Mouse (Mus musculus) heart, embryonic 10.5 days (tissue): ENCODE results near the gene Nit1. TPM values are rescaled to one million over a fixed set of nuclear protein-coding genes. Genes with fewer than 3 reads are reported as not detected.
"Not testable (repeated sequence)": the region's sequence is repeated elsewhere in the genome, so short reads cannot be mapped to it uniquely, and the experiment has no call there.

Experiments
- DNase-seq: peaks from one replicate; pipeline ENCODE4 v3.0.0-alpha.2; 2017; ENCODE audit warnings: low spot score
- H3K27ac ChIP-seq: fragments of 300-500 bp; sonication (generic); 2 replicates; pipeline ENCODE4 v1.5.1; 2016; ENCODE audit warnings: mild to moderate bottlenecking
- H3K27me3 ChIP-seq: fragments of 300-500 bp; sonication (generic); 2 replicates; pipeline ENCODE4 v1.6.1; 2016; ENCODE audit warnings: mild to moderate bottlenecking; ENCODE audit not compliant: poor library complexity, insufficient read depth, severe bottlenecking
- H3K36me3 ChIP-seq: fragments of 300-500 bp; sonication (generic); 2 replicates; pipeline ENCODE4 v1.6.1; 2016; ENCODE audit warnings: mild to moderate bottlenecking, moderate library complexity
- H3K4me1 ChIP-seq: fragments of 300-500 bp; sonication (generic); 2 replicates; pipeline ENCODE4 v1.6.1; 2016; ENCODE audit warnings: mild to moderate bottlenecking
- H3K4me3 ChIP-seq: fragments of 300-500 bp; sonication (generic); 2 replicates; pipeline ENCODE4 v1.5.1; 2016; ENCODE audit warnings: mild to moderate bottlenecking, moderate library complexity
- H3K9me3 ChIP-seq: fragments of 300-500 bp; sonication (generic); 2 replicates; pipeline ENCODE4 v1.6.1; 2016; ENCODE audit warnings: mild to moderate bottlenecking, moderate library complexity
- WGBS: fragments of 180-500 bp; shearing (Covaris S2); methylation state at CpG from one replicate; pipeline ENCODE4 v1.1.7; 2016; 5-methylcytosine and 5-hydroxymethylcytosine counted together
- polyA plus RNA-seq: library from polyadenylated mRNA; unstranded; fragments of >200 nt; fragmentation: Nextera tagmentation; extraction: Ambion mirVana; gene quantifications from 2 replicates; pipeline ENCODE4 v1.2.1, GENCODE M21; 2016

Gene Nit1
- polyA plus RNA-seq, 1 experiment from 2014 or later = 37.5 TPM

DNA sequence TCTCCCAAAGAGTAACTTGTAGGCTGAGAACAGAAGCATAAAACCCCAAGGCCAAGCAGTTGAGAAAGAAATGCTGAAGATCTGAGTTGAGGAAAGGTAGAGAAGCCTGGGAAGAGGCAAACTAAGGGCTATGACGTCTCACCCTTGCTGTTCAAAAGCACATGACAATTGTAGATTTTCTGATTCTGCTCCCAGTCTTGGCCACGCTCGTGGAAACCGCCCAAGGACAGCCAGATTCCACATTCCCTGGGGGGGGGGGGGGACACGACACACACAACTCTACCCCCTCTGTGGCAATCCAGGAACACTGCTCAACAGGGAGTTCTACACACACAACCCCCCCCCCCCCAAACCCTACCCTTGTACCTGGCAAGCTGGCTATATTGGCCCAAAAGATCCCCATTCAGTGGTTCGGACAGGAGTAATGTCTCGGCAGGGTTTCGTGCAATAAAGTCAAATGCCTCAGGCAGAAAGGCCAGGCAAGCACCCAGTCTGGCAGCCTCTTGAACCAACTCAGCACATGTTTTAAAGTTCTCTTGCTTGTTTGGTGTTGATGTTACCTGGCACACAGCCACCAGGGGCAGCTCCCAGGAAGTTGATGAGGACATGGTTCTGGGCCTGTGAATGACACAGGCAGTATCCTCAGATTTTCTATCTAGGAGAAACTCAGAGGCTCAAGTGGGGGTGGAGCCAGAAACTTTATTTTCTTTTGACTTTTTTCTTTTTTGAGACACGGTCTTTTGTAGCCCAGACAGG is 1.3 kb downstream of the Nit1 start:
- no peak overlapping the region for H3K27ac ChIP-seq
- peaks cover 9% of the 10 kb centered on the region; the same call in 1 of the 2 replicates for H3K4me1 ChIP-seq
- WGBS = 80% methylated on average over 9 of the region's 9 CpGs
- H3K27me3 ChIP-seq = no peaks in the 10 kb centered on the region
- H3K36me3 ChIP-seq = peaks cover 50% of the 10 kb centered on the region
- no peak overlapping the region for H3K4me3 ChIP-seq
- peak; percentile 79 for DNase-seq
- 0 out of 2 replicates have a peak, but pooled peaks cover 6% of the 10 kb centered on the region for H3K9me3 ChIP-seq

DNA sequence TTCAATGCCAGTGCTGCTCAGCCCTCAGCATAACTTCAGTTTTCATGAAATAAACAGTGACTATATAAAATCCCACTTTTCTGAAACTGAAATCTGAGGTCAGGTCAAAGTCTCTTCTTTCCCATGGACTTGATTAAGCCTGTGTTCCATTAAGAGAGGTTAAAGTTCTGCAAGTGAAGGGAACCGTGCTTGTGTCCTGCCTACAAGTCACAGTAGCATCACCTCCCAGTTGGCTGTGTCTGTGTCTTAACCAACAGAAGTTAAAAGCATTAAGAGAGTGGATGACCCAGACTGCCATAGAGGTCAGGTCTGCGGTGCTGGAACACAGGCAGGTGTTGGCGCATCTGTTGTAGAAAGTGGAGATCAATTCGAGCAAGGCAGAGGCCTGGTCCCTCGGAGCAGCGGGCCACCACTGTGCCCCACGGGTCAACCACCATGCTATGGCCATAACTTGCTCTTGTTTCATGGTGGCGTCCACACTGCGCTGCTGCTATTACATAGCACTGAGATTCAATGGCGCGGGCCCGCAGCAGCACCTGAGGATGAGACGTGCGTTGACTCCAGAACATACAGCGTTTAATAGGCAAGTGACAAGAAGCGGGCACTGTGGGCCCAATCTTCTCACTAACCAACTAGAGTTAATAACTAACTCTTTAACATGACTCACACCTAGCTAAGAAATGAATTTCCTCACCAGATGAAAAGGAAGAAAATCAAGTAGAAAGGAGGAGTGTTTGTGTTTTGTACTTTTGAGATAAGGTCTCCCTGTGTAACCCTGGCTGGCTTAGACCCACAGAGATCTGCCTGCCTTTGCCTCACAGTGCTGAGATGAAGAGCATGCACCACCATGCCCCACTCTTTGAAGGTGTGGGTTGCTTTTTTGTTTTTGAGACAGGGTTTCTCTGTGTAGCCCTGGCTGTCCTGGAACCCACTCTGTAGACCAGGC is 2.9 kb downstream of the Nit1 start:
- Histone ChIP-seq H3K4me3 (no peak overlapping the region), H3K36me3 (peaks cover 59% of the 10 kb centered on the region), H3K9me3 (0 out of 2 replicates have a peak, but pooled peaks cover 6% of the 10 kb centered on the region), H3K4me1 (peaks cover 9% of the 10 kb centered on the region; the same call in 1 of the 2 replicates), H3K27me3 (no peaks in the 10 kb centered on the region), H3K27ac (no peak overlapping the region)
- no peak for DNase-seq
- 93% methylated on average over 16 of the region's 16 CpGs for WGBS

GRCm38 (mm10) chr1:171330216-171330560 is 15.3 kb downstream of the Nit1 start:
- Histone ChIP-seq H3K27ac (peak overlapping the region; percentile 100), H3K27me3 (no peaks in the 10 kb centered on the region), H3K4me3 (peak overlapping the region; percentile 94), H3K4me1 (peaks cover 47% of the 10 kb centered on the region), H3K9me3 (no peaks in the 10 kb centered on the region), H3K36me3 (peaks cover 3% of the 10 kb centered on the region; the same call in 1 of the 2 replicates)
- 1% methylated on average over 4 of the region's 4 CpGs for WGBS
- DNase-seq = no peak

- no peaks in the 10 kb centered on the region for H3K9me3 ChIP-seq
- peaks cover 46% of the 10 kb centered on the region for H3K4me1 ChIP-seq
- no peaks in the 10 kb centered on the region for H3K27me3 ChIP-seq
- H3K36me3 ChIP-seq = peaks cover 6% of the 10 kb centered on the region
- peak; percentile 93 for DNase-seq
- H3K27ac ChIP-seq = peak overlapping the region; percentile 100
- WGBS = under 1% methylated on average over 59 of the region's 61 CpGs
- H3K4me3 ChIP-seq = peak overlapping the region; percentile 94
Observed at GRCm38 (mm10) chr1:171329433-171330215, 15.8 kb downstream of the Nit1 start.

GRCm38 (mm10) chr1:171328839-171329432 is 16.5 kb downstream of the Nit1 start, which contains the start of gene Dedd:
TSS of gene Dedd (plus strand) at chr1:171329145.
- WGBS = under 1% methylated on average over 48 of the region's 48 CpGs
- Histone ChIP-seq H3K9me3 (no peaks in the 10 kb centered on the region), H3K27ac (peak within 1 kb of the TSS; percentile 100), H3K27me3 (no peaks in the 10 kb centered on the region), H3K36me3 (peaks cover 4% of the 10 kb centered on the region; the same call in 1 of the 2 replicates), H3K4me1 (peaks cover 42% of the 10 kb centered on the region), H3K4me3 (peak within 1 kb of the TSS; percentile 94)
- peak; percentile 97 for DNase-seq

DNA sequence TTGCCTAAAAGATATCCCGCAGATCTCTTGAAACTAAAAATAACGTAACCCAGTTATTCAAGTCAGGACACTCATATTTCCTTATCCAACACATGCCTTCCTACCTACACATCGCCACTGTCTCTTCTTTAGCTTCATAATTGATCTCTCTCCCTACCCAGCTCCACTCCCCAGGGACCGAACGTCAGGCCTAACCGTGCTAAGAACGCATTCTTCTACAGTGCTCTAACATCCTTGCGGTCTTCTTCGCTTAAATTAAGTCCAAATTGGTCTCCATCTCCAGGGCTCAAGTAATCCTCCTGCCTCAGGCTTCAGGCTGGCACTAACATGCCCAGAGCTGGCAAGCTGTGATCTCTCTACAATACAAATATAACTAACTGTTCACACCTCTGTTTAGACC is 17.2 kb downstream of the Nit1 start:
- H3K4me1 ChIP-seq = peaks cover 41% of the 10 kb centered on the region
- peaks cover 4% of the 10 kb centered on the region; the same call in 1 of the 2 replicates for H3K36me3 ChIP-seq
- peak overlapping the region; percentile 100 for H3K27ac ChIP-seq
- no peak for DNase-seq
- no peaks in the 10 kb centered on the region for H3K27me3 ChIP-seq
- no peaks in the 10 kb centered on the region for H3K9me3 ChIP-seq
- WGBS = 37% methylated on average over 9 of the region's 9 CpGs
- peak overlapping the region; percentile 94 for H3K4me3 ChIP-seq

- H3K4me3 ChIP-seq, H3K27ac ChIP-seq, H3K27me3 ChIP-seq, DNase-seq, H3K36me3 ChIP-seq, H3K9me3 ChIP-seq: not testable (repeated sequence)
- peaks cover 31% of the 10 kb centered on the region for H3K4me1 ChIP-seq
- 86% methylated on average over 4 of the region's 4 CpGs for WGBS
Observed at GRCm38 (mm10) chr1:171326588-171326987, 18.9 kb downstream of the Nit1 start.

DNA sequence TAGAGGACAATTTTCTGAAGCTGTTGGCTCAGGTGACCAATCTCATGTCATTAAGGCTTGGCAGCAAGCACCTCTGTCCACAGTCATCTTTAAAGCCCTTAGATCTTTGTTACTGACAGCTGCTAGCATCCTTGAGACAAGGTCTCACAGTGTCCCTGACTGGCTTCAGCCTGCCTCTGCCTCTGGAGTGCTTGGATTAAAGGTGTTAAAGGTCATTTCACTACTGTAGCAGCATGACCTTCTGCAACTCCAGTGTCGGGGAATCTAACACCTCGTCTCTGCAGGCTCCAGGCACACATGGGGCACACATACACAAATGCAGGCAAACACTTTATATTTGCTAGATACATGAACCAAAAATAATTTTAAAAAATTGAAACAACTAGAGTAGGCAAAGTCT is 19.9 kb downstream of the Nit1 start:
- no peaks in the 10 kb centered on the region for H3K9me3 ChIP-seq
- peaks cover 4% of the 10 kb centered on the region; the same call in 1 of the 2 replicates for H3K36me3 ChIP-seq
- no peaks in the 10 kb centered on the region for H3K27me3 ChIP-seq
- no peak overlapping the region for H3K4me3 ChIP-seq
- 78% methylated on average over 2 of the region's 2 CpGs for WGBS
- no peak for DNase-seq
- H3K4me1 ChIP-seq = peaks cover 23% of the 10 kb centered on the region
- H3K27ac ChIP-seq = no peak overlapping the region

DNA sequence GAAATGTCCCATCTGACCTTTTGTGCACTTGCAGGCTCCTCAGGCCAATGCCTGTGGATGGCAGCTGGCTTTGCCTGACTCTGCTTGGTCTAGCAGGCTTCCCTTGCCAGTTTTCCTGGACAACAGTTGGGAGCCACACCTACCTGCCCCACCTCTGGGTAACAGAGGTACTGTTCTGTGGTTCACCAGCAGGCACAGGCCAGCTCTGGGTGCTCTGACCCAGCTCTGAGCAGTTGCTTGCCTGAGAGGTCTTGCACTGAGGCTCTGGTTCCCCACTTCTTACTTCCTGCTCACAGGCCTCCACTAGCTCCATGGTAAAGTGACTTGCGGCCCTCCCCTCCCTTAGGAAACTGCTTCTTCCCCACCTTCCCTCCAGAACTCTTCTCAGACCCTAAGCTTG is 23.4 kb downstream of the Nit1 start:
- no peak overlapping the region for H3K4me3 ChIP-seq
- peaks cover 4% of the 10 kb centered on the region; the same call in 1 of the 2 replicates for H3K36me3 ChIP-seq
- H3K4me1 ChIP-seq = peaks cover 3% of the 10 kb centered on the region
- WGBS = 78% methylated on average over 1 of the region's 1 CpGs
- DNase-seq = no peak
- no peak overlapping the region for H3K27ac ChIP-seq
- no peaks in the 10 kb centered on the region for H3K27me3 ChIP-seq
- no peaks in the 10 kb centered on the region for H3K9me3 ChIP-seq

DNA sequence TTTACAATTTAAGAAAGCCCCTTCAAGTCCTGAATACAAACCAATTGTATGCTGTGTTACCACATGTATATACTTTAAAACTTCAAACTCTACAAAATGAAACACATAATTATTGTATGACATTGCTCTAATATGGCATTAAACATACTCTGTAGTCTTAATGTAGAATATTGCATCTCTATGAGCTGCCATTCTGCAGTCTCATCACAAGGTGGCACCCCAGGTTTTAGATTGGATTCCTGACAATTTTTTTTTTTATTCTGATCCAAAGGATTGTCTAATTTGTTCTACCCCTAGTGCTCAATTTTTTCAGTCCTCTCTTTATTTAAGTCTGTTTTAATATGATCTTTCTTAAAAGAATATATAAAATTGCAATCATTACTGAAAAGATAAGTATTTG is 24.0 kb downstream of the Nit1 start:
- H3K4me3 ChIP-seq = no peak overlapping the region
- H3K4me1 ChIP-seq = peaks cover 3% of the 10 kb centered on the region
- peaks cover 4% of the 10 kb centered on the region; the same call in 1 of the 2 replicates for H3K36me3 ChIP-seq
- no peaks in the 10 kb centered on the region for H3K27me3 ChIP-seq
- no peak overlapping the region for H3K27ac ChIP-seq
- H3K9me3 ChIP-seq = no peaks in the 10 kb centered on the region
- no peak for DNase-seq

DNA sequence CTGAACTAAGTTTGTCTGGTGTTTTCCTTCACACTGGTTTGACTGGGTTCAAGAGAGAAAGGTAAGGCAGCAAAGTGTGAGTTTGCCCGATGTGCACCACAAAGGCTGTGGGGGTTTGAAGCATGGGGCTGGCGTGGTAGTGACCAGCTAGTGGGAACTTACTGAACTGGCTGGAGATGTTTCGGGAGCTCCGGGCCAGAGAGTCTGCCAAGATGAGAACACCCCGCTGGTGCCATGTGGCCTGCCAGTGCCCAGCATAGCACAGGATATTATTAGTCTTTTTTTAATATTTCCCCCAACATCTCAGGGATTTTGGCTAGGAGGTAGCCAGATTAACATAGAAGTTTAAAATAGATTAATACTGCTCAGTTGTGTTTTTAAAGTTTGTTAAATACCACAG is 25.3 kb downstream of the Nit1 start:
- DNase-seq = no peak
- peak overlapping the region; percentile 33 for H3K4me3 ChIP-seq
- H3K4me1 ChIP-seq = peaks cover 3% of the 10 kb centered on the region
- no peaks in the 10 kb centered on the region for H3K9me3 ChIP-seq
- H3K27me3 ChIP-seq = no peaks in the 10 kb centered on the region
- 12% methylated on average over 5 of the region's 5 CpGs for WGBS
- H3K36me3 ChIP-seq = peaks cover 4% of the 10 kb centered on the region; the same call in 1 of the 2 replicates
- H3K27ac ChIP-seq = no peak overlapping the region

DNA sequence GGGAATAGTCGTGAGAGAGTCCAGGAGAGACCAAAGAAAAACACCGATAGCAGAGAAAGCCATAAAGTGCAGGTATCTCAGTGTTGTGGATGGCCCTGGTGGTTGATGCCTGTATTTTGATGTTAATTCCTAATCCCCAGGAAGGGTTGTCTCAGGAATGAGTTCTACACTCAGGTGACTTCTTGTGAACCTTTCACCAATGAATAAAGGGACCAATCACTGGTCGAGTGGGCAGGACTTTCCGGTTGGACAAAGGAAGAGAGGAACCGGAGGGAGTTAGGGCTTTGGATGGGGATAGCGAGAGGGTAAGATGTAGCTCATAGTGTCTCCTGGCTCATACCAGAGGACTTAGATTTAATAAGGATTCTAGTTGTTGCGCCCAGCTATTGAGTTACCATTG is 25.7 kb downstream of the Nit1 start:
- 14% methylated on average over 7 of the region's 7 CpGs for WGBS
- Histone ChIP-seq H3K36me3 (peaks cover under 1% of the 10 kb centered on the region; the same call in 1 of the 2 replicates), H3K9me3 (no peaks in the 10 kb centered on the region), H3K4me3 (peak overlapping the region; percentile 33), H3K27me3 (no peaks in the 10 kb centered on the region), H3K4me1 (peaks cover 3% of the 10 kb centered on the region), H3K27ac (no peak overlapping the region)
- DNase-seq = no peak
